Mouse (Mus musculus) CH12.LX (cell line): Measurements from ENCODE around the gene Ppbp. TPM values are rescaled to one million over a fixed set of nuclear protein-coding genes. Genes with fewer than 3 reads are reported as not detected.

Experiments
- DNase-seq: peaks from one replicate; pipeline ENCODE4 v3.0.0-alpha.2; 2013; ENCODE audit errors: extremely low read depth
- H3K27ac ChIP-seq: 2 replicates; pipeline ENCODE4 v1.5.1; 2012; ENCODE audit warnings: low read depth, mild to moderate bottlenecking, control low read depth, moderate library complexity; ENCODE audit not compliant: insufficient read depth
- H3K27me3 ChIP-seq: replicated peaks from 2 replicates; pipeline ENCODE3; 2012; ENCODE audit warnings: inconsistent platforms
- H3K36me3 ChIP-seq, 2 experiments: replicated peaks in 1 of 2; 2 replicates each; pipeline versions ENCODE3 to v1.6.1; 2012; ENCODE audit warnings: inconsistent platforms in 1 of 2, low read length in 1 of 2, mild to moderate bottlenecking in 1 of 2, mixed read lengths in 1 of 2, moderate library complexity in 1 of 2; ENCODE audit not compliant: control insufficient read depth in 1 of 2, insufficient read depth in 1 of 2
- H3K4me1 ChIP-seq, 2 experiments: 2 replicates each; pipeline ENCODE4 v1.6.1; 2012; ENCODE audit warnings: inconsistent platforms in 1 of 2, moderate library complexity in 1 of 2; ENCODE audit not compliant: insufficient read depth in 2 of 2, control insufficient read depth in 1 of 2
- H3K4me2 ChIP-seq: 2 replicates; pipeline ENCODE4 v1.6.1; 2012; ENCODE audit warnings: low read depth, mild to moderate bottlenecking, control low read depth; ENCODE audit not compliant: poor library complexity, insufficient read depth, severe bottlenecking
- H3K4me3 ChIP-seq, 3 experiments: fragments of 150-350 bp in 1 of 3; sonication (generic) in 1 of 3; replicated peaks in 1 of 3; 2 replicates each; pipeline versions ENCODE3 to v1.5.1; 2011 to 2012; ENCODE audit warnings: low read depth in 2 of 3, low read length in 2 of 3, mild to moderate bottlenecking in 2 of 3, moderate library complexity in 2 of 3, control low read depth in 1 of 3, improper control_type of control experiment in 1 of 3, inconsistent platforms in 1 of 3, mixed read lengths in 1 of 3; ENCODE audit not compliant: poor library complexity in 1 of 3
- H3K79me2 ChIP-seq: replicated peaks from 2 replicates; pipeline ENCODE4 v1.6.1; 2012; ENCODE audit warnings: mild to moderate bottlenecking, moderate library complexity; ENCODE audit not compliant: control insufficient read depth, poor library complexity, insufficient read depth, severe bottlenecking; ENCODE audit errors: extremely low read depth
- H3K9ac ChIP-seq: 2 replicates; pipeline ENCODE4 v1.6.1; 2012; ENCODE audit warnings: low read depth, mild to moderate bottlenecking, control low read depth, moderate library complexity; ENCODE audit not compliant: insufficient read depth
- H3K9me3 ChIP-seq: replicated peaks from 2 replicates; pipeline ENCODE3; 2012; ENCODE audit warnings: low read length, inconsistent platforms, mixed read lengths
- BHLHE40 ChIP-seq: IDR thresholded peaks from 2 replicates; pipeline ENCODE4 v1.6.1; 2011; ENCODE audit warnings: mild to moderate bottlenecking, low read depth, low read length, improper control_type of control experiment
- CTCF ChIP-seq, 2 experiments: IDR thresholded peaks in 1 of 2; conservative IDR thresholded peaks in 1 of 2; 2 replicates each; pipeline ENCODE4 v1.5.1; 2011 to 2012; ENCODE audit warnings: low read depth in 2 of 2, low read length in 2 of 2, improper control_type of control experiment in 1 of 2, inconsistent platforms in 1 of 2, mild to moderate bottlenecking in 1 of 2, moderate library complexity in 1 of 2
- ELF1 ChIP-seq: IDR thresholded peaks from 2 replicates; pipeline ENCODE4 v1.6.1; 2014; ENCODE audit warnings: low read depth, mild to moderate bottlenecking, inconsistent platforms, low read length, improper control_type of control experiment
- EP300 ChIP-seq: IDR thresholded peaks from 2 replicates; pipeline ENCODE4 v1.6.1; 2011; ENCODE audit warnings: low read length, improper control_type of control experiment
- ETS1 ChIP-seq: conservative IDR thresholded peaks from 2 replicates; pipeline ENCODE4 v1.6.1; 2012; ENCODE audit warnings: low read depth, mild to moderate bottlenecking, inconsistent platforms, low read length, improper control_type of control experiment, moderate library complexity
- JUN ChIP-seq: IDR thresholded peaks from 2 replicates; pipeline ENCODE4 v1.6.1; 2011; ENCODE audit warnings: low read depth, mild to moderate bottlenecking, low read length, improper control_type of control experiment, moderate library complexity; ENCODE audit not compliant: insufficient read depth
- KAT2A ChIP-seq: IDR thresholded peaks from 2 replicates; pipeline ENCODE4 v1.6.1; 2012; ENCODE audit warnings: low read length, improper control_type of control experiment, inconsistent platforms; ENCODE audit not compliant: insufficient replicate concordance
- MAFK ChIP-seq: IDR thresholded peaks from 2 replicates; pipeline ENCODE4 v1.6.1; 2011; ENCODE audit warnings: low read length, improper control_type of control experiment; ENCODE audit not compliant: insufficient replicate concordance
- MEF2A ChIP-seq: IDR thresholded peaks from 2 replicates; pipeline ENCODE4 v1.6.1; 2014; ENCODE audit warnings: low read depth, mild to moderate bottlenecking, inconsistent platforms, low read length, improper control_type of control experiment, borderline replicate concordance
- PAX5 ChIP-seq: IDR thresholded peaks from 2 replicates; pipeline ENCODE4 v1.6.1; 2012; ENCODE audit warnings: low read length, inconsistent platforms, mixed read lengths
- POLR2A ChIP-seq: IDR thresholded peaks from 2 replicates; pipeline ENCODE4 v1.6.1; 2011; ENCODE audit warnings: low read depth, mild to moderate bottlenecking, improper control_type of control experiment, low read length
- RAD21 ChIP-seq: IDR thresholded peaks from 2 replicates; pipeline ENCODE4 v1.6.1; 2011; ENCODE audit warnings: low read depth, mild to moderate bottlenecking, low read length, improper control_type of control experiment, moderate library complexity
- RCOR1 ChIP-seq: conservative IDR thresholded peaks from 2 replicates; pipeline ENCODE4 v1.6.1; 2012; ENCODE audit warnings: low read depth, mild to moderate bottlenecking, inconsistent platforms, low read length, improper control_type of control experiment
- SIN3A ChIP-seq: IDR thresholded peaks from 2 replicates; pipeline ENCODE4 v1.6.1; 2012; ENCODE audit warnings: low read length, improper control_type of control experiment, inconsistent platforms
- TBP ChIP-seq: conservative IDR thresholded peaks from 2 replicates; pipeline ENCODE4 v1.6.1; 2011; ENCODE audit warnings: low read depth, low read length, improper control_type of control experiment
- USF1 ChIP-seq: IDR thresholded peaks from 2 replicates; pipeline ENCODE4 v1.6.1; 2014; ENCODE audit warnings: low read depth, mild to moderate bottlenecking, inconsistent platforms, low read length, improper control_type of control experiment
- USF2 ChIP-seq: conservative IDR thresholded peaks from 2 replicates; pipeline ENCODE4 v1.6.1; 2011; ENCODE audit warnings: low read depth, low read length, improper control_type of control experiment
- ZC3H11A ChIP-seq: IDR thresholded peaks from 2 replicates; pipeline ENCODE4 v1.6.1; 2012; ENCODE audit warnings: low read depth, mild to moderate bottlenecking, inconsistent platforms, low read length, improper control_type of control experiment
- dilution Hi-C: fragments of 300-500 bp; cut with MboI; formaldehyde crosslinking; loops from 2 replicates; pipeline ENCODE4 v1.14.3; 2020; ENCODE audit warnings: low sequenced_read_pairs; ENCODE audit not compliant: extremely low pct_unique_long_range_greater_than_20kb, extremely low pct_ligation_motif_present
- in situ Hi-C: fragments of 300-500 bp; cut with MboI; formaldehyde crosslinking; loops from 3 replicates; pipeline ENCODE4 v1.14.3; 2019; ENCODE audit warnings: low sequenced_read_pairs, low pct_ligation_motif_present, low pct_unique_long_range_greater_than_20kb, mixed read lengths
- polyA plus RNA-seq: library from polyadenylated mRNA; unstranded; fragments of >175 nt; gene quantifications from 2 replicates; pipeline ENCODE4 v1.2.1, GENCODE M21; 2012; ENCODE audit warnings: low read depth; ENCODE audit not compliant: insufficient read length
- total RNA-seq, 2 experiments: library from RNA; depleted of rRNA; stranded (reverse); fragments of 300-350 nt in 1 of 2; fragments of >200 nt in 1 of 2; gene quantifications; 2 replicates each; pipeline ENCODE4 v1.2.3; 2012 to 2014

Ppbp gene
- total and polyA plus RNA-seq, 3 experiments: not detected

DNA sequence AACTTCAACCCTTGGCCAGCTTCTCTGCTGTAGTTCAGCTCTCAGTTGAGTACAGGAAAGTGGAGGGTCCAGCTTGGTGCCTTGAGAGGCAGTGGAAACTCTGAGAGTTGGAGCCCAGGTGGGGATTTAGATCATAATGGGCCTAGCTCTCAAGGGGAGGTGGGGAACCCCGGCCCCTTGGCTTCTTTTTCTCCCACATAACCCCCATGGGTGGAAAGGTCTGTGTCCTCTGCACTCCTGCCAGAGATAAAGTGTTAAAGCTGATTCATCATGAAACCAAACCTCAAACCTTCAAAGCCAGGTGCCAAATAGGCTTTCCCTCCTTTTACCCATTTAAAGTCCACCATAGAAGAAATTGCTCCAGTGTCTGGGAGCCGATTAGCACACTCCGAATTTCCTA, 6.5 kb upstream of the Ppbp start (continued):
- TF ChIP-seq MEF2A (no peak), ELF1 (no peak), USF1 (no peak), KAT2A (no peak), MAFK (no peak)

- DNase-seq: no peak
- no peaks in the 10 kb centered on the region for H3K79me2 ChIP-seq
- peaks cover 0 to 29% of the 10 kb centered on the region in 2 experiments; a peak in 2 of 4 replicates for H3K4me1 ChIP-seq
- no peak overlapping the region for H3K9ac ChIP-seq
- no peak overlapping the region for H3K4me2 ChIP-seq
- no peaks in the 10 kb centered on the region for H3K9me3 ChIP-seq
- no peak overlapping the region for H3K27ac ChIP-seq
- H3K27me3 ChIP-seq: no peaks in the 10 kb centered on the region
- H3K36me3 ChIP-seq: no peaks in the 10 kb centered on the region
- TF ChIP-seq POLR2A (no peak), BHLHE40 (no peak), RAD21 (no peak), JUN (no peak), USF2 (no peak), TBP (no peak), PAX5 (no peak), EP300 (no peak), RCOR1 (no peak), USF1 (no peak)
- dilution Hi-C loops: no loop called here
- in situ Hi-C loops: no loop called here
- H3K4me3 ChIP-seq: no peak overlapping the region
These were observed 4.2 kb upstream of the Ppbp start for GRCm38 (mm10) chr5:90763912-90764665.

GRCm38 (mm10) chr5:90765821-90766606, 2.3 kb upstream of the Ppbp start:
- no peak overlapping the region for H3K4me2 ChIP-seq
- peaks cover 0 to 25% of the 10 kb centered on the region in 2 experiments; a peak in 2 of 4 replicates for H3K4me1 ChIP-seq
- dilution Hi-C loops: no loop called here
- no peak overlapping the region for H3K27ac ChIP-seq
- H3K27me3 ChIP-seq: no peaks in the 10 kb centered on the region
- no peak overlapping the region for H3K9ac ChIP-seq
- DNase-seq: no peak
- H3K4me3 ChIP-seq: no peak overlapping the region
- TF ChIP-seq JUN: no peak
- TF ChIP-seq CTCF (conservative IDR thresholded peaks at IDR 0.05 in 1 of 2, IDR thresholded peaks at IDR 0.05 in 1 of 2; ENCODE audit: low read depth in 2 of 2, low read length in 2 of 2): no peak
- TF ChIP-seq BHLHE40: no peak
- no peak for TF ChIP-seq ZC3H11A
- no peak for TF ChIP-seq MEF2A
- TF ChIP-seq SIN3A: no peak
- no peak for TF ChIP-seq ETS1
- H3K79me2 ChIP-seq: no peaks in the 10 kb centered on the region
- in situ Hi-C loops: no loop called here
- no peaks in the 10 kb centered on the region for H3K36me3 ChIP-seq
- no peaks in the 10 kb centered on the region for H3K9me3 ChIP-seq
